Mouse (Mus musculus): ENCODE results near the gene Ankrd27.

Ankrd27 gene

DNA sequence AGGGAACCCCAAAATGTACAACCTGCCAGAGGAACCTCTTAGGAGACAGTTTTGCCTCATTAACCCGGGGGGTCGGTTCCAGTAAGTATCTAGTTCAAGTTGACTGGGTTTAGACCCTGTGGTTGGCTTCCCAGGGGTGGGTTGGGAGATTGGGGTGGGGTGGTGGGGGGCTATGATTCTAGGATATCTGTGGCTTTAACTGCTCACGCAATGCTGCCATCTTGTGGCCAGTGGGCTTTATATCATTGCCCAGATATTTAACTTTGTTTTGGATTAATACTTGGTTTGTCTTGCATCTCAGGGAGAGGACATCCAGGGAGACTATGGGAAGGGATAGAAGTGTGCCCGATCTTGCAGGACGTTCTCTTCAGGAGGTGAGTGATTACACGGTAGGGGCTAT is 50.2 kb downstream of the Ankrd27 start:
- intact Hi-C loops (cut with DNase I): loop anchor here (5.0 kb wide), 1 partner anchor 54 kb away; no protein-coding TSS in a partner anchor

DNA sequence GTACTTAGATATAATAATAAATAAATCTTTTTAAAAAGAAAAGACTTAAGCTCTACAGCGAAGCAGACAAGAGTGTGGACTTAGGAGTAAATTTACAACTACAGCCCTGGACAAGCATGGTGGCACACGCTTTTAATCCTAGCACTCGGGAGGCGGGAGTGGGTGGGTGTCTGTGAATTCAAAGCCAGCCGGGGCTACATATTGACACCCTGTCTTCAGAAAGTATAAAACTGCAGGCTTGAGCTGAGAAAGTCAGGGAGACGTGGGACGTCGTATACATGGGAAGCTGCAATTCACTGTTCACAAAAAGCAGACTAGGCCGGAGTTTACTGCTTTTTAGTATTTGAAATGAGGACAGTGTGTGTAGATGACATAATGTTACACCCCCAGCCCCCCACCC is 50.8 kb downstream of the Ankrd27 start:
- intact Hi-C loops (cut with DNase I): loop anchor here (5.0 kb wide), 1 partner anchor 55 kb away; no protein-coding TSS in a partner anchor

DNA sequence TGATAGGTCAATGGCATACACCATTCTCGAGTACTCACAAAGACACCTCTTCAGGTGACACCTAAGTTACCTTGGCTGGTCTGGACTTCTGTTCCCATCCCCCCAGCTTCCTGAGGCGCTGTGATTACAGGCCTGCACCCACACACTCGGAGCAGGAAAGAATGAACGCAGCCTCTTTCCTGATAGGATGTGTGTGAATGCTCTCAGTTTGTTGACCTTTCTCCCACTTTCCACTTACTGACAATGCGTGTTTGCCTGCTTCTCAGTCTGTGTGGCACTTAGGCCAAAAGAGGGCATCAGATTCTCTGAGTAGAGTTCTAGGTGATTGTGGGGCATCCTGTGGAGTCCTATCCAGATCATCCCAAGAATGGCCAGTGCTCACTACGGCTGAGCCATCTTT is 54.0 kb downstream of the Ankrd27 start:
- intact Hi-C loops (cut with DNase I): loop anchor here (10.0 kb wide), 1 partner anchor 1245 kb away; the partner anchor contains the start of gene Lsm14a

DNA sequence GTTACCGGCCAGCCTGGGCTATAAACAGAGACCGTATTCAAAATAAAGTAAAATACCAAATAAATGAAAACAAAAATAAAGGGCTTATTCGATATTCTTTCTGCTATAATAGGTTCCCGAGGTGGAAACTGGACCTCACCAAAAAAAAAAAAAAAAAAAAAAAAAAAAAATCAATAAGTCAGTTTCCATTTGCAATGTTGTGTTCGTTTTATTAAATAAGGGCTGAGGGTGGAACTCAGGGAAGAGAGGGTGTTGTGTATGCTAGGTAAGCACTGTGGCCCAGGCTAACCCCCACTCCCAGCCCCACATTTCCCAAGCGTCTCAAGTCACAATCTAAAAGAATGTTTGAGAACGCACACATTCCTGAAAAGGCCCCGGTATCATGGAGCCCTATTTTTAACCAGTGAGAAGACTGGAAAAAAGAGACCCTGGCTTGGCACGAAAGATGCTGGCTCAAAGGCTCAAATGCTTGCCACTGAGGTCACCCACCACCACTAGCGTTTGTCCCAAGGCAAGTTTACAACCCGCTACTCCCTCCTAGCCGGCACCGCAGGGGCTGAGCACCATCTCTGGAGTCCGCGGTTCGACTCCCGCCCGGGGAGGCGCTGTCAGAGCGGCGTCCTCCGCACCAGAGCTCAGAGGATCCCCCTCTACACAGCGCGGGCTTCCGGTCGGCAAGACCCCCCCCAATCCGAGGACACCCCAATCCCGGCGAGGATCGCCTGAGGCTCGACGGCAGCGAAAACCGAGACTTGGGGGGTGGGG is 60.5 kb downstream of the Ankrd27 start:
- intact Hi-C loops (cut with DNase I): loop anchor here (10.0 kb wide), 1 partner anchor 1252 kb away; the partner anchor contains the start of gene Lsm14a

DNA sequence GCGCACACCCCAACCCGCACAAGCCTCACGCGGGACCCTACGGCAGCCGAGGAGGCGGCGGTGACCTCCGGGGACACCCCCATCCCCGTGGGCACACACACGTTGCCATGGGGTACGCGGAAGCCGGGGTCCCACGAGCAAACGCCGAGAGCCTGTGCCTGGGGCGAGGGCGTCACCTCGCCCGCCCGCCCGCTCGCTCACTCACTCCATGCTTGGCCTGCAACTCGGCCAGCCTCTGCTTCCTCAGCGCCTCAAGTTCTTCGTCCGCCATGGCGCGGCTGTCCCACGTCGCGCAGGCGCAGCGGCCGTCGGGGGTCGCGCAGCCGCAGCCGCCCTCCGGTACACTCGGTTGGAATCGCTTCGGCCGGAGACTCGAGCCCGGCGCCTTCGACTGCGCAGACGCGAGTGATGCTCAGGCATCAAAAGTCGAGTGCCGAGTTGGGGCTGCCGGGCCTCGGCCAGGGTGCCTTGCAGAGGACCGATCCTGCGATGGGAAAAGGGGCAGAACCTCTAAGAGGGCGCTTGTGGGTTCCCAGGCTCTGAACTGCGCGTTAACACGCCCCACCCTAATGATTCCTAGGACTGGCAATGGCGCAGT is 61.2 kb downstream of the Ankrd27 start, which contains the start of gene Pdcd5:
Gene Pdcd5 (minus strand): TSS at position 421 of the 598 bp plus-strand sequence.
- intact Hi-C loops (cut with DNase I): loop anchor here (10.0 kb wide), 1 partner anchor 1252 kb away; the partner anchor contains the start of gene Lsm14a

DNA sequence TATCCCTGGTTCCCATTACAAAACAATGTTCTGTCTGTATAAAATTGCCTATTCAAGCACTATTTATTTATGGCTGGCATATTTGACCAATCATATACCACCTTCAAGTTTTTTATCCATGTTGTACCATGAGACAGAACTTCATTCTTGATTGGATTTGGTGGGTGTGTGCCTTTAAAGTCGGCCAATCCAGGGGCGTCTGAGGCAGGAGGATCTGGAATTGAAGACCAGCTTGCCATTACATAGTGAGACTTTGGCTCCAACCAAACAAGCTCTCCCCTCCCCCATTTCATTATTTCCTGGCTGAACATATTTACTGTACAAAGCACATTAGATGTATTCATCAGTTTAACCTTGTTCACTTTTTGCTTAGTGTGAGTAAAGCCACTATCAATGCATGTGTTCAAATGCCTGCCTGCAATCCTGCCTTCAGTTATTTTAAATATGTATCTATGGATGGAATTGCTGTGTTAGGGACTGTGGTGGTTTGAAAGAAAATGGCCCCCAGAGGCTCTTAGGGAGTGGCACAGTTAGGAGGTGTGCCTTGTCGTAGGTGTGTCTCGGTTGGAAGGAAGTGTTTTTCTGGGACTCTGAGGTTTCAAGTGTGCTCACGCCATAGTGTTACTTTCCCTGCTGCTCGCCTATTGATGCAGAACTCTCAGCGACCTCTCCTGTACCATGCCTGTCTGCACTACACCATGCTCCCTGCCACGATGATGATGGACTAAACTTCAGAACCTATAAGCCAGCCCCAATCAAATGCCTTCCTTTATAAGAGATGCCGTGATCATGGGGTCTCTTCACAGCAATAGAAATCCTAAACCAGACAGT is 62.4 kb downstream of the Ankrd27 start:
- intact Hi-C loops (cut with DNase I): loop anchor here (10.0 kb wide), 1 partner anchor 1254 kb away; the partner anchor contains the start of gene Lsm14a

DNA sequence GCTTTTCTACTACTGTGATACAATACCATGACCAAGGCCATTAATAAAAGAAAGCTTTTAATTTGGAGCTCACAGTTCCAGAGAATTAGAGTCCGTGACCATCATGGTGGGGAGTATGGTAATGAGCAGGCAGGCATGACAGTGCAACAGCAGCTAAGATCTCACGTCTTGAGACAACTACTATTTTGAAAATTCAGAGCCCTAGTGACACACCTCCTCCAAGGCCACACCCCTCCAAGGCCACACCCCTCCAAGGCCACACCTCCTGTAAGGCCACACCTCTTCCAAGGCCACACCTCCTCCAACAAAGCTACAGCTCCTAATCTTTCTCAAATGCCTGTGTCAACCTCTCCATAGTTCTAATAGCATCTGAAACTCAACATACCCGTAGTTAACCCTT is 63.0 kb downstream of the Ankrd27 start:
- intact Hi-C loops (cut with DNase I): loop anchor here (10.0 kb wide), 1 partner anchor 1254 kb away; the partner anchor contains the start of gene Lsm14a

DNA sequence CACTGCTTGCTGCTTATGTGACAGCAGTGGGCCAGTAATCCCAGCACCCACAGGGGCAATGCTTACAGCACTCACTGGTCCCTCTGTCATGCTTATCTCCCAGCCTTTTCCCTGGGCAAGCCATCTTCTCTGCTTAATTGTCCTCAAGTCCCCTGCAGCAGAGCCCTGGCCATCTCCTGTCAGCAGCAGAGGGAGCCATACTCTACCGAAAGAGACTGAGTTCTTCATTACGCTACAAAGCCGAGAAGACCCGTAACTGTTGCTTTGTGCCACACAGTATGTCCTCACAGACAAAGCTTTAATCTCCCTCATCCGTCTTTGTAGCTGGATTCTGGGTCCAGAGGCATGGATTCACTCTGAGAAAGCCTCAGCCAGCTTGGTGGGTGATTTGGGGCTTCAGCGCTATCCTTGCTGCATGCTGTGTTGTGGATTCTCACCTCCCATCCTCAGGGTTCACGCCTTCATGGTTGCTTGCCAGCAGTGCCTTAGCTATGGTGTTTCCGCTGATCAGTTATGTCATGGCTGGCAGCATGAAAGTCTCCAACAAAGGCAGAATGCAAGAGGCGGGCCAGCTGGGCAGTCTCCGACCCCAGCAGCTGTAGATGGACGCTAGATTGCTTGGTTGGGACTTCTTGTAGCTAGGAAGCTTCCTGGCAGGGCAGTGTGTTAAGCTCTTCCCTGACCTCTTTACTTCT is 64.8 kb downstream of the Ankrd27 start:
- intact Hi-C loops (cut with DNase I): no loop called here

DNA sequence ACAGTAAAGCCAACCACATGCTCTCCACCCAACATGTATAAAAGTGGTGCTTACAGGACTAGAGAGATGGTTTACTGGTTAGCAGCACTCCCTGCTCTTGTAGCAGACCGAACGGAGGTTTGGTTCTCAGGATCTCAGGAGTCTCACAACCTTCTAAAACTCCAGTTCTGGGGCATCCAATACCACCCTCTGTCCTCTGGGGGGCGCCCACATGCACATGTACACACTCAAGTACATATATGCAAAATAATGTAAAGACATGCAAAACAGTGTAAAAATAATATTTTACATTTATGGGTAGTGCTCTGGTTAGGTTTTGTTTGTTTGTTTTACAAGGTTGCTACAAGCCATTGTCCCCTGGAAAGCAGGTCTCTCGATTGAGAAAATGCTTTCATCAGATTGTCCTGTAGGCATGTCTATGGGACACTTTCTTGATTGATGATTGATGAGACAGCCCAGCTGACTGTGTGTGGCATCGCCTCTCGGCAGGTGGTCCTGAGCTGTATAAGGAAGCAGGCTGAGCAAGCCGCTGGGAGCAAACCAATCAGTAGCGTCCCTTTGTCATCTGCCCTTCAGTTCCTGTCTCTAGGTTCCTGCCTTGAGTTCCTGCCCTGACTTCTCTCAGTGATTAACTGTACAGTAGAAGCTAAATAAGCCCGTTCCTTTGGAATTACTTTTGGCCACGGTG is 65.7 kb downstream of the Ankrd27 start:
- intact Hi-C loops (cut with DNase I): no loop called here

DNA sequence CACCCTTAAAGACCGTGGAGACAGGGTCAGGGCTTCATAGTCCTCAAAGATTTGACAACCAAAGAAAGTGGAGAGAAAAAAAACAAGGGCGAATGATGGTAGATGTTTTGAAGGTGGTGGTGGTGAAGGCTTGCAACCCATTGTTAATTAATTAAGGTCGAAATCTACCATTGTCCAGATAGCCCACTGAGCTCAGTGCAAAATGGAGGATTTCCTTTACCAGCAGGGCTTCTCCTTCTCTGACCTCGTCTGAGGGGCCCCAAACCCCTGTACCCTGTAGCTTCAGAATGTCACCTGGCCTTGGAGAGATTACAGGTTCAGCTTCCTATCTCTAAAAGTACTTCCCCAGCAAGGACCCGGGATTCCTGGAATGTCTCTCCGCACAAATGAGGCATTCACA is 71.8 kb downstream of the Ankrd27 start:
- intact Hi-C loops (cut with DNase I): no loop called here

DNA sequence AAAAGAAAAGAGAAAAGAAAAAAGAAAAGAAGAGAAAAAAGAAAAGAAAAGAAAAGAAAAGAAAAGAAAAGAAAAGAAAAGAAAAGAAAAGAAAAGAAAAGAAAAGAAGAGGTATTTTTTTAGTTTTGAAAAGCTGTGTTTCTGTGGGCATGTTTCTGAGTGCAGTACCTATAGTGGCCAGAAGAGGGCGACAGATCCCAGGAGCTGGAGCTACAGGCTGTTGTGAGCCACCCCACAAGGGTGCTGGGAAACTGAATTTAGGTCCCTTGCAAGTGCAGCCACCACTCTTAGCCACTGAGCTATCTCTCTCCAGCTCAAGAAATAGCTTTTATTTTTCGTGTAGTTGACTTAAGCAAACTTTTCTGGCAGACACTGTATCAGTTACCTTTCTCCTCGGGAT is 73.1 kb downstream of the Ankrd27 start:
- intact Hi-C loops (cut with DNase I): no loop called here

DNA sequence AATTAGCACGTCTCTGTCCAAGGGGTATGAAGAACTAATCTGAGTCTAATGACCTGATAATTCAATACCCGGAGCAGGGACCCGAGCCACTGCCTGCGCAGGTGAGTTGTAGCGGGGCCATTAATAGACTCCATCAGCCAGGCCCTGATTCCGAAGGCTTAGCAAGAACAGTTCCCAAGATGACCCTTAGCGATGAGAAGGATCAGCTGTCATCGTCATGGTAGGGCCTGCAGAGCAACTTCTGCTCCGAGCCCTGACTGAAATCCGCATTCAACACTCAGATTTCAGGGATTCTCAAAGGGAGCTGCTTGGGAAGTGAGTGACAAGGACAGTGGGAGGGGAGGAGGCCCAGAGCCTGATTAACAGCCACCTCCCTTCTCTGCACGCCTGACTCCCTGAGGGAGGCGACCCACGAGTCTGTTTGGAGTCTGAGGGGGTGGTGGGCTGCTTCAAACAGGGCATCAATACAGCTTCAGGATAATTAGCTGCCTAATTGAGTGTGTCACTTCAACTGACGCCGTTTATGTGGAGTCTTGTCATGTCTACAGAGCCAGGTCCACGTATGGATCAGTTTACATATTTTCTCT is 77.8 kb downstream of the Ankrd27 start:
- intact Hi-C loops (cut with DNase I): no loop called here

DNA sequence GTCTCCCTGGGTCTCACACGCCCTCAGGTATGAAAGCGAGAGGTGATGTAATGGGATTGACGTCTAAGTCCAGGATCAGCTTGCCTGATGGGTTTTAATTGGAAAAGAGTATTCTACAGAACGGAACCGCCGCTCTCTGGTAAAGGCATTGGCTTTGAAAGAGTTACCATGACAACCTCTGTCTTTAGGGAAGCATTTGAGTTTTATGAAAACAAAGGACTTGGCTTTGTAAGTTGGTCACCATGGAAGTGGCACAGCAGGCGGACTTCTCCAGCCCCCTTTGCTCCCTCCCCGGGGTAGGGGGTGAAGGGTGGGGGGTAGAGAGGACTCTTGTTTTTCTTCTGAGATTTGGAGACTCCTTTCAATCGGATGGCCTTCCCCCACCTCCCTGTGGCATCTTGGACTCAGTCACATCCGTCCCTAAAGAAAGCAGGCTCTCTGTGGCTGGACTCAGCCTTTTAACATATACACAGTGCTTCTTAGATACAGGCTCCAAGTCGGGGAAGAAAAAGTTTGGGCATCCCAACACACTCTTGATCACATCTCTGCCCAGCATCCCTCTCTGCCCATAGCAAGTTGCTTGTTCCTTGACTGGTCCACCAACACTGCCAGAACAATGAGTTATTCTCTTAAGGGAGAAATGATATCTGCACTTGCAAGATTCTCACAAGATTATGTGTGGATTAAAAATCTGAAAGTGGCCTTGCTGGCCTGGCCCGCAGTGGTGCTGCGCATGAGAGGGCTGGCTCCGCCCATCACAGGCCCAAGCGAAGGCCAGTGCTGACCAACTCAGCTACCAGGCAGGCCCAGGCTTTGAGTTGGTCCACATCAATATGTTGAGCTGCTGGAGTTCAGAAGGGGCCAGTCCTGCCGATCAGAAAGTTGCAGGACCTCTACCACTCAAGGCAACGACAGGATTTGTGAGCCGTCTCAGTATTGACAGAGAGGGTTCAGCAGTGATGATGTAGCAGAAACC is 82.3 kb downstream of the Ankrd27 start:
- intact Hi-C loops (cut with DNase I): no loop called here

DNA sequence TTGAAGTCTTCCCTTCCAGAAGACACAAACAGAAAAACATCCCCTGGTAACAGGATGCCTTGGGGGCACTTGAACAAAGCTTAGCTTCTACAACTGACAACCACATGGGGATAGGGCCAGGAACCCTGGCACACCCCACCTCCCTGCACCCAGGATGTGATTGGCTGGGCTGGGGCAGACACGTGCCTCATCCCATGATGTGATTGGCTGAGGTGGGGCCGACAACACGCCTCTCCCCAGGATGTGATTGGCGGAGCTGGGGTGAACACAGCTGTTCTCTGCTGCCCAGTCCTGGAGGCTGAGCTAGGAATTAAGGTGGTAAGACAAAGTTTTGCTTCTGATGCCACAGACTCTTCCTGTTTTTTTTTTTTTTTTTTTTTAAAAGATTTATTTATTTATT is 92.9 kb downstream of the Ankrd27 start:
- intact Hi-C loops (cut with DNase I): no loop called here

DNA sequence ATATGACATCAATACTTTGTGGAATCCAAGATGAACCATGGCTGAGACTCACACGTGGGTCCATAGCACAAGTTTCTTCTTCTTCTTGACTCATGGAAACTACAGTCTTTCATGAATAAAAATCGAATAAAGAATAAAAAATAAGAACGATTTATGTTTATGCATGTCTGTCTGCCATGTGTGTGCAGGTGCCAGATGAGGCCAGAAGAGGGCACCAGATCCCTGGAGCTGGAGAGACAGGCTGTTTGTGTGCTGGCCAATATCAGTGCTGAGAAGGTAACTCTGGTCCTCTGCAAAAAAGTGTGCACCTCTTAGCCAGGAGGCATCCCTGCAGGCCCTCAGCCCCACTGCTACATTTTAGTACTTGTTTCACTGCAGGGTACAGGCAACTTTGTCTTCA is 95.5 kb downstream of the Ankrd27 start:
- intact Hi-C loops (cut with DNase I): loop anchor here (10.0 kb wide), 2 partner anchors 173 to 1673 kb away; no protein-coding TSS in a partner anchor

DNA sequence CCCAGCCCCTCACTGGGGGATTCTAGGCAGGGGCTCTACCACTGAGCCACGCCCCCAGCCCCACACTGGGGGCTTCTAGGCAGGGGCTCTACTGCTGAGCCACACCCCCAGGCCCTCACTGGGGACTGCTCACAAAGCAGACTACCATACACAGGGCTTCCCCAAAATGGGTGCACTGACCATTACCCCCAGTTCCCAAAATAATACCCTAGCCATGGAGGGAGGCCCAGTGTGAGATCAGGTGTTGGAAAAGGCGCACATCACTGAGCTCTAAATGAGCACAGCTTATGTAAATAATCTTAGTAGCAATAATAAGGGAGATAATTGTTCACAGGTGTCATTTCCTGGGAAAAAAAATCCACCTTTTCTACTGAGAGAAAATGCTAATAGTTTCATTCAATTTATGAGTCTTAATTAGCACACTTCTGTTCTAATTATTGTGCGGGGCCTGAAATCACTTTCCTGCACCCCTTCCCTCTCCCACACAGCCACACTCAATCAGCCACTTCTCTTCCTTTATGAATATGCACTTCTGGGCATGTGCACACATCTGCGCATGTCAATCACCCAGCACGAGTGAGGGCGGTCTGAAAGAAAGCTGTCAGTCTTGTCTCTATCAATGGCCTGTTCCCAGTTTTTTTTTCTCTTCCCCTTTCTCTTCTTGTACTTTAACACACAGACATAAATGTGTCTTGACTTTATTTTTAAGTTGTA is 97.5 kb downstream of the Ankrd27 start:
- intact Hi-C loops (cut with DNase I): loop anchor here (10.0 kb wide), 2 partner anchors 171 to 1671 kb away; no protein-coding TSS in a partner anchor

DNA sequence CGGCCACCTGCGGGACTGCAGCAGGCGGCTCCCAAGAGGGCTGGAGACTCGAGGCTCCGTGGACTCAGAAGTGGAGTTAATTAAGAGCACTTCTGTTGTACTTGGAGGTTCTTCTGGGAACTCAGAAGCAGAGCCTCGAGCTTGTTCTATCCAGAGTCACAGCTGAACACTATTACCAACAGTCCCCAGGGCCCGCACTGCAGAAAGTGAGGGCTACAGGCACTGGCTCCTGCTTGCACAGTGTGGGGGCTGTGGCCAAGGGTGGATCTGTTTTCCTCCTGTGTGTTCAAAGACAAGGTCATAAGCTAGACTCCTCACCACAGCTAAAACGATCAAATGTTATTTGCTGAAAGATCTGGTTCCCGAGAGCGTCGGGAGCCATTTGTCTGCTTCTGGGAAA is 100.2 kb downstream of the Ankrd27 start:
- intact Hi-C loops (cut with DNase I): loop anchor here (5.0 to 10.0 kb wide), 3 partner anchors 56 to 1669 kb away; no protein-coding TSS in a partner anchor

DNA sequence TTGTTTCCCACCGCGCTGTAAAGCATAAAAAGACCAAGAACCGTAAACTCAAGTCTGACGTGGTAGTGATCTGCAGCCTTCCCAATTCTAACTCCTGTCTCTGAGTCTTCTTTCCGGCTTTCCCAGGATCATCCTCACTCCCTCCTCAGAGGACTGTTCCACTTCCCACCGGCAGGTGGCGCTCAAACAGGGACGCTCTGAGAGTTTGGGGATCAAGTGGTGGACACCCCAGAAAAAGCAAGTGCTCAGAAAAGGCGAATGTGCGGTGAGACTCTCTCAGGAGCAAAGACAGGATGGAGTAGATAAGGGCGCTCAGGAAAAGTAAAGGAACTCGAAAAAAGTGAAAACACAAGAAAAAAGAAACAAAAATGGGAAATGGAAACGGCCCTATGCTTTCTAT is 100.7 kb downstream of the Ankrd27 start:
- intact Hi-C loops (cut with DNase I): loop anchor here (5.0 to 10.0 kb wide), 3 partner anchors 56 to 1668 kb away; no protein-coding TSS in a partner anchor

Measured in adrenal gland (tissue).